Mouse (Mus musculus) testis, adult 2 months (tissue): ENCODE data around the gene Fam204a.

ENCODE experiments used
- CTCF ChIP-seq: fragments of 200-500 bp; IDR thresholded peaks from 2 replicates; pipeline ENCODE4 v1.5.1; 2012; ENCODE audit warnings: low read depth, mild to moderate bottlenecking, inconsistent platforms, low read length, moderate library complexity; ENCODE audit not compliant: control insufficient read depth, insufficient read depth, insufficient replicate concordance
- POLR2A ChIP-seq: fragments of 200-500 bp; IDR thresholded peaks from 2 replicates; pipeline ENCODE4 v1.6.1; 2012; ENCODE audit warnings: low read depth, mild to moderate bottlenecking, inconsistent platforms, low read length, moderate library complexity; ENCODE audit not compliant: control insufficient read depth

DNA sequence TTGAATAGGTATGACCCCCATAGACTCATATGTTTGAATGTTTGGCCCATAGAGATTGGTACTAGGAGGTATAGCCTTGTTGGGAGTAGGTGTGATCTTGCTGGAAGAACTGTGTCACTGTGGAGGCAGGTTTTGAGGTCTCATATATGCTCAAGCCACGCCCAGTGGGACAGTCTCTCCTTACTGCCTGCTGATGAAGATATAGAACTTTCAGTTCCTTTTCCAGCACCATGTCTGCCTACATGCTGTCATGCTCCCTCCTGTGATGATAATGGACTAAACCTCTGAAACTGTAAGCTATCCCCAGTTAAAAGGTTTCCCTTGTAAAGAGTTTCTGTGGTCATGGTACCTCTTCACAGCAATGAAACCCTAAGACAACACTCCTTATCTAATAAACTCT is 44.3 kb downstream of the Fam204a start:
- no peak for TF ChIP-seq CTCF
- no peak for TF ChIP-seq POLR2A
